Mouse (Mus musculus): Measurements from ENCODE around the gene Gnaz.
"Not testable (repeated sequence)": the region's sequence is repeated elsewhere in the genome, so short reads cannot be mapped to it uniquely, and the experiment has no call there.

The Gnaz gene

GRCm38 (mm10) chr10:75028743-75029142 lies 61.8 kb downstream of the Gnaz start:
- in situ Hi-C loops (cut with MboI, MseI): no loop called here

GRCm38 (mm10) chr10:75029677-75030076 lies 62.7 kb downstream of the Gnaz start:
- in situ Hi-C loops (cut with MboI, MseI): no loop called here

GRCm38 (mm10) chr10:75030234-75030633 lies 63.3 kb downstream of the Gnaz start:
- in situ Hi-C loops (cut with MboI, MseI): no loop called here

GRCm38 (mm10) chr10:75031345-75032114 lies 64.6 kb downstream of the Gnaz start:
- in situ Hi-C loops (cut with MboI, MseI): no loop called here

GRCm38 (mm10) chr10:75032395-75032794 lies 65.4 kb downstream of the Gnaz start, which contains the start of gene Rsph14:
Gene Rsph14 (minus strand): TSS chr10:75032586.
- in situ Hi-C loops (cut with MboI, MseI): no loop called here

GRCm38 (mm10) chr10:75036883-75037379 lies 70.0 kb downstream of the Gnaz start, which contains the start of gene Rab36:
Gene Rab36 (plus strand): TSS chr10:75037058.
- in situ Hi-C loops (cut with MboI, MseI): no loop called here

GRCm38 (mm10) chr10:75042060-75042459 lies 75.1 kb downstream of the Gnaz start:
- in situ Hi-C loops (cut with MboI, MseI): not testable (repeated sequence)

GRCm38 (mm10) chr10:75044459-75044858 lies 77.5 kb downstream of the Gnaz start:
- in situ Hi-C loops (cut with MboI, MseI): no loop called here

GRCm38 (mm10) chr10:75045831-75046230 lies 78.9 kb downstream of the Gnaz start:
- in situ Hi-C loops (cut with MboI, MseI): no loop called here

GRCm38 (mm10) chr10:75048711-75049110 lies 81.7 kb downstream of the Gnaz start:
- in situ Hi-C loops (cut with MboI, MseI): no loop called here

GRCm38 (mm10) chr10:75051364-75052074 lies 84.5 kb downstream of the Gnaz start:
- in situ Hi-C loops (cut with MboI, MseI): no loop called here

GRCm38 (mm10) chr10:75052902-75053301 lies 85.9 kb downstream of the Gnaz start:
- in situ Hi-C loops (cut with MboI, MseI): no loop called here

GRCm38 (mm10) chr10:75053655-75054054 lies 86.7 kb downstream of the Gnaz start:
- in situ Hi-C loops (cut with MboI, MseI): no loop called here

GRCm38 (mm10) chr10:75054125-75054524 lies 87.1 kb downstream of the Gnaz start:
- in situ Hi-C loops (cut with MboI, MseI): no loop called here

GRCm38 (mm10) chr10:75055672-75056071 lies 88.7 kb downstream of the Gnaz start:
- in situ Hi-C loops (cut with MboI, MseI): loop anchor here (5.0 kb wide), 1 partner anchor 97 kb away; no protein-coding TSS in a partner anchor

GRCm38 (mm10) chr10:75056255-75056654 lies 89.3 kb downstream of the Gnaz start:
- in situ Hi-C loops (cut with MboI, MseI): loop anchor here (5.0 kb wide), 1 partner anchor 96 kb away; no protein-coding TSS in a partner anchor

- in situ Hi-C loops (cut with MboI, MseI): loop anchor here (5.0 kb wide), 1 partner anchor 94 kb away; no protein-coding TSS in a partner anchor
Measured at GRCm38 (mm10) chr10:75058336-75058735, 91.4 kb downstream of the Gnaz start.

GRCm38 (mm10) chr10:75058761-75059395 lies 91.9 kb downstream of the Gnaz start:
- in situ Hi-C loops (cut with MboI, MseI): loop anchor here (5.0 kb wide), 1 partner anchor 93 kb away; no protein-coding TSS in a partner anchor

- in situ Hi-C loops (cut with MboI, MseI): loop anchor here (5.0 kb wide), 1 partner anchor 93 kb away; no protein-coding TSS in a partner anchor
Measured at GRCm38 (mm10) chr10:75059396-75059795, 92.4 kb downstream of the Gnaz start.

- in situ Hi-C loops (cut with MboI, MseI): no loop called here
Measured at GRCm38 (mm10) chr10:75060217-75060842, 93.4 kb downstream of the Gnaz start, which contains the start of gene Bcr. Gene Bcr (plus strand): TSS chr10:75060592.

GRCm38 (mm10) chr10:75060843-75061235 lies 93.9 kb downstream of the Gnaz start:
- in situ Hi-C loops (cut with MboI, MseI): no loop called here

Data from T-helper 1 cell (primary cell).